In genomic region chr2:78860088-78860372, GRCm38 (mm10) we compare ENCODE assay signal across 19 mouse cellular contexts. TPM values are rescaled to one million over a fixed set of nuclear protein-coding genes. Genes with fewer than 3 reads are reported as not detected.
DNase-seq lines count a peak whose midpoint lies in the region; ATAC-seq and TF ChIP-seq lines count a peak whose summit lies in the region.
"Had no signal": no experiment of that assay in that cellular context is flagged by ENCODE, and none has a peak within 500 bp of the region (broad histone marks: within the 10 kb centered on the region; RNA-seq: fewer than 3 reads in every experiment).

No protein-coding gene starts in this region.

- H3K27ac ChIP-seq in MEL (ENCODE audit: control insufficient read depth, low read depth, low read length) = peak overlapping the region; percentile 92
- H3K27ac ChIP-seq in forebrain, embryonic 14.5 days (ENCODE audit: low read depth, low read length) = no peak overlapping the region
- H3K27ac ChIP-seq: embryonic facial prominence, embryonic 12.5 days; forebrain, embryonic 15.5 days; kidney, postnatal 0 days had no signal

- no peak for TF ChIP-seq EP300 in MEL (IDR thresholded peaks at IDR 0.05; ENCODE audit: low read depth in 1 of 2, low read length in 2 of 2)

- TF ChIP-seq POLR2A in MEL (IDR thresholded peaks at IDR 0.05; ENCODE audit: control insufficient read depth in 1 of 2, insufficient read depth in 1 of 2, low read depth in 1 of 2, low read length in 2 of 2, poor library complexity in 1 of 2) = peak in 1 of 2 experiments; percentile 53; a peak in 1 of 4 replicates

- peaks cover 39 to 51% of the 10 kb centered on the region in 2 experiments for H3K4me1 ChIP-seq in MEL (ENCODE audit: control insufficient read depth in 1 of 2, insufficient read depth in 2 of 2, low read length in 2 of 2)
- no peaks in the 10 kb centered on the region for H3K4me1 ChIP-seq in forebrain, embryonic 14.5 days (ENCODE audit: control insufficient read depth, insufficient read depth, low read length)
- H3K4me1 ChIP-seq: embryonic facial prominence, embryonic 12.5 days; forebrain, embryonic 15.5 days had no signal

- no peak for TF ChIP-seq CTCF in MEL (IDR thresholded peaks at IDR 0.05 in 2 of 3, conservative IDR thresholded peaks at IDR 0.05 in 1 of 3; ENCODE audit: control insufficient read depth in 1 of 3, insufficient read depth in 1 of 3, low read depth in 2 of 3, low read length in 3 of 3, poor library complexity in 1 of 3, severe bottlenecking in 1 of 3)

- H3K79me2 ChIP-seq in MEL (ENCODE audit: control insufficient read depth, insufficient read depth, low read length, poor library complexity) = no peaks in the 10 kb centered on the region

- peak; percentile 67 for ATAC-seq in inflammation-experienced regulatory T-cells, adult 6 months
- peak; percentile 79 for ATAC-seq in megakaryocyte, adult 5-6 weeks (ENCODE audit: poor library complexity, severe bottlenecking)
- no peak for ATAC-seq in forebrain, embryonic 14.5 days
- ATAC-seq: forebrain, embryonic 15.5 days; hindbrain, embryonic 16.5 days had no signal

- peak overlapping the region; percentile 29 to 43 for H3K4me3 ChIP-seq in MEL (ENCODE audit: control insufficient read depth in 1 of 2, insufficient read depth in 1 of 2, low read depth in 2 of 2, low read length in 2 of 2)
- H3K4me3 ChIP-seq in forebrain, embryonic 14.5 days (ENCODE audit: low read depth, low read length) = no peak overlapping the region
- H3K4me3 ChIP-seq: embryonic facial prominence, embryonic 12.5 days; forebrain, embryonic 15.5 days; heart, embryonic 12.5 days had no signal

- no peaks in the 10 kb centered on the region for H3K9me3 ChIP-seq in MEL (replicated peaks; ENCODE audit: insufficient read depth, low read length)
- no peaks in the 10 kb centered on the region for H3K9me3 ChIP-seq in forebrain, embryonic 14.5 days (replicated peaks; ENCODE audit: control insufficient read depth, low read length)
- H3K9me3 ChIP-seq: embryonic facial prominence, embryonic 12.5 days; forebrain, embryonic 15.5 days; heart, embryonic 12.5 days had no signal

- peak overlapping the region; percentile 53 for H3K9ac ChIP-seq in MEL (ENCODE audit: control insufficient read depth, low read depth, low read length, poor library complexity, severe bottlenecking)
- H3K9ac ChIP-seq in forebrain, embryonic 14.5 days (ENCODE audit: low read length) = no peak overlapping the region
- H3K9ac ChIP-seq: embryonic facial prominence, embryonic 12.5 days; forebrain, embryonic 15.5 days; heart, embryonic 12.5 days had no signal

- WGBS in forebrain, embryonic 14.5 days = 79% methylated on average over 3 of the region's 3 CpGs

- peaks cover 0 to 61% of the 10 kb centered on the region in 2 experiments; a peak in 2 of 4 replicates for H3K36me3 ChIP-seq in MEL (ENCODE audit: control insufficient read depth in 1 of 2, insufficient read depth in 2 of 2, low read length in 2 of 2)
- no peaks in the 10 kb centered on the region for H3K36me3 ChIP-seq in forebrain, embryonic 14.5 days (ENCODE audit: control insufficient read depth, insufficient read depth, low read length)
- H3K36me3 ChIP-seq: embryonic facial prominence, embryonic 12.5 days; forebrain, embryonic 15.5 days; heart, embryonic 12.5 days had no signal

- no peak for TF ChIP-seq RAD21 in MEL (IDR thresholded peaks at IDR 0.05; ENCODE audit: low read depth, low read length)

- no peak overlapping the region for H3K4me2 ChIP-seq in forebrain, embryonic 14.5 days (ENCODE audit: low read length)
- H3K4me2 ChIP-seq: embryonic facial prominence, embryonic 12.5 days; forebrain, embryonic 15.5 days; heart, embryonic 12.5 days had no signal

- DNase-seq in CD4-positive helper T cell, adult 2 months (ENCODE audit: low read depth, low spot score) = peak; percentile 60
- peak; percentile 90 for DNase-seq in MEL (ENCODE audit: low read depth, low spot score)
- no peak for DNase-seq in layer of hippocampus, adult 18-20 months (ENCODE audit: low spot score in 2 of 2)
- DNase-seq in adrenal gland, postnatal 10 days = no peak
- no peak for DNase-seq in gastrocnemius, postnatal 25 days
- DNase-seq in forebrain, embryonic 14.5 days (ENCODE audit: low spot score) = no peak
- DNase-seq: cerebellum, adult 8-10 months; heart, postnatal 14 days; kidney, adult 18-20 months; layer of hippocampus, postnatal 36 days; right cerebral cortex, adult 18-20 months; thymus, postnatal 25 days had no signal

- no peaks in the 10 kb centered on the region for H3K27me3 ChIP-seq in MEL (ENCODE audit: control insufficient read depth in 1 of 2, insufficient read depth in 2 of 2, low read length in 2 of 2)
- no peaks in the 10 kb centered on the region for H3K27me3 ChIP-seq in forebrain, embryonic 14.5 days (replicated peaks; ENCODE audit: control insufficient read depth, insufficient read depth, low read length)
- H3K27me3 ChIP-seq: embryonic facial prominence, embryonic 12.5 days; forebrain, embryonic 15.5 days; heart, embryonic 12.5 days had no signal

TF ChIP-seq in MEL, 35 proteins besides CTCF, POLR2A, EP300 and RAD21:
- TF ChIP-seq NELFE (IDR thresholded peaks at IDR 0.05; ENCODE audit: low read depth, low read length) = peak; percentile 31
- TF ChIP-seq RCOR1 (IDR thresholded peaks at IDR 0.05; ENCODE audit: low read depth, low read length) = no peak
- peak; percentile 9; the same call in 1 of the 2 replicates for TF ChIP-seq TBP (IDR thresholded peaks at IDR 0.05; ENCODE audit: low read depth, low read length)
TF ChIP-seq in MEL: peak in this region for 2.

RNA-seq across cellular contexts. Expression of gene Ube2e3, which starts 7.9 kb away (rescaled TPM):
- total RNA-seq in MEL (2012; rRNA removed) = 41.9 and 49.4 TPM in 2 replicates
- 100 to 1,000 TPM in 1 of 2 experiments, 10 to 100 TPM in 1; 99.4 to 160 TPM for polyA plus RNA-seq in MEL (2012; ENCODE audit: insufficient read depth in 1 of 2, insufficient read length in 2 of 2, low read depth in 1 of 2, low replicate concordance in 2 of 2, missing spikeins in 1 of 2)
- polyA plus RNA-seq in inflammation-experienced regulatory T-cells, adult 6 months (2017; shearing (Covaris generic)) = 10 to 100 TPM; 10.6 to 13.6 (median 12.0) TPM
- 55.4 and 61.5 TPM in 2 replicates for total RNA-seq in megakaryocyte, adult 5-6 weeks (2015)
- total RNA-seq in megakaryocyte, adult 5-6 weeks (2017) = 36.3 and 37.4 TPM in 2 replicates
- total RNA-seq in layer of hippocampus, adult 18-20 months (2021) = 100 to 1,000 TPM; 112 TPM
- total RNA-seq in adrenal gland, postnatal 10 days (2021) = 10 to 100 TPM; 50.5 to 57.5 TPM
- 10 to 100 TPM; 19.8 to 21.5 TPM for total RNA-seq in gastrocnemius, postnatal 25 days (2021)
- 269 and 278 TPM in 2 replicates for polyA plus RNA-seq in forebrain, embryonic 14.5 days (2014; fragmentation: Nextera tagmentation; extraction: Ambion mirVana)

Comparison
In these comparisons a context has a peak if more than half of its experiments do, and no peak if none do; other contexts are left out.
1. DNase-seq: peak in CD4-positive helper T cell, adult 2 months (single experiment) and MEL (single experiment); none in layer of hippocampus, adult 18-20 months (0 of 2), adrenal gland, postnatal 10 days (single experiment), gastrocnemius, postnatal 25 days (single experiment) and forebrain, embryonic 14.5 days (single experiment).